Mouse (Mus musculus) forebrain, embryonic 10.5 days (tissue): ENCODE measurements around the gene Itpkb. TPM values are rescaled to one million over a fixed set of nuclear protein-coding genes. Genes with fewer than 3 reads are reported as not detected.

Source experiments
- DNase-seq: peaks from one replicate; pipeline ENCODE4 v3.0.0-alpha.2; 2017; ENCODE audit warnings: low spot score; ENCODE audit errors: extremely low spot score
- H3K27ac ChIP-seq: fragments of 300-500 bp; sonication (generic); 2 replicates; pipeline ENCODE4 v1.5.1; 2016; ENCODE audit warnings: mild to moderate bottlenecking
- H3K27me3 ChIP-seq: fragments of 300-500 bp; sonication (generic); 2 replicates; pipeline ENCODE4 v1.6.1; 2016; ENCODE audit warnings: mild to moderate bottlenecking; ENCODE audit not compliant: poor library complexity, severe bottlenecking
- H3K36me3 ChIP-seq: fragments of 300-500 bp; sonication (generic); replicated peaks from 2 replicates; pipeline ENCODE4 v1.6.1; 2016; ENCODE audit warnings: mild to moderate bottlenecking, moderate library complexity
- H3K4me1 ChIP-seq: fragments of 300-500 bp; sonication (generic); 2 replicates; pipeline ENCODE4 v1.6.1; 2016
- H3K4me3 ChIP-seq: fragments of 300-500 bp; sonication (generic); 2 replicates; pipeline ENCODE4 v1.5.1; 2016; ENCODE audit warnings: mild to moderate bottlenecking, moderate library complexity
- H3K9me3 ChIP-seq: fragments of 300-500 bp; sonication (generic); 2 replicates; pipeline ENCODE4 v1.6.1; 2016; ENCODE audit warnings: mild to moderate bottlenecking, moderate library complexity
- WGBS: fragments of 180-500 bp; shearing (Covaris S2); methylation state at CpG from one replicate; pipeline ENCODE4 v1.1.7; 2016; 5-methylcytosine and 5-hydroxymethylcytosine counted together
- polyA plus RNA-seq: library from polyadenylated mRNA; unstranded; fragments of >200 nt; fragmentation: Nextera tagmentation; extraction: Ambion mirVana; gene quantifications from 2 replicates; pipeline ENCODE4 v1.2.1, GENCODE M21; 2016

Gene Itpkb
- polyA plus RNA-seq, 1 experiment from 2014 or later: 2.5 TPM

DNA sequence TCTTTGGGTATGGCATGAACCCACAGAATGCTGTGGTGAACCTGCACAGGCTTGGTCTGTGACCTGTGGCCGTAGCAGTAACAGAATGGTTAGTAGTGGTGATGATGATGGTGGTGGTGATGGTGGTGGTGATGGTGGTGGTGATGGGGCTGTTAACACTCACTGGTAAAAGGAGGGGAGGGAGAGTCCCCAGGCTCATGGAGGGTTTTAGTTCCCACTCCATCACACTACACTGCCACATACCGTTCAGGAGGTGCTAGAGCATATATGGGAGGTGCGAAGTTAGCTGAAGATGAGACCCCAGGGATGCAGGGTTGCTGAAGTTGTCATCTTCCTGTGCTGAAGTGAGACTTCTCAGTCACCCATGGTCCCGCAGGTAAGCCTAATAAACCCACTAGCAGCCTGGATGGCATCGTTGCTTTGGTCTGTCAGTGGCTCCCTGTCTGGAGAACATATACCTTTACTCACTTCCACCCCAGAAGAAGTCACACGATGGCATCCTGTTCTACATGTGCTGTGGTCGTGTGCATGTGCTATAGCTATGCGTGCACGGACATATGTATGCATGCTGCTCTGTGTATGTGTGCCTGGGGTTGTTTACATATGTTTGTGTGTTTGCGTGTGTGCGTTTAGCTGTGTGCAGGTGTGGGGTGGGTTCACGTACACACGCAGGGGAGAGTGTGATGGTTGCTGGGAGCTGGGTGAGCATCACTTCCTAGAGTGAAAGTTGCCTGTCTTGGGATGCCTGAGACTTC is 24.9 kb downstream of the Itpkb start:
- DNase-seq: no peak
- no peaks in the 10 kb centered on the region for H3K9me3 ChIP-seq
- no peak overlapping the region for H3K4me3 ChIP-seq
- no peak overlapping the region for H3K27ac ChIP-seq
- no peaks in the 10 kb centered on the region for H3K27me3 ChIP-seq
- peaks cover 37% of the 10 kb centered on the region for H3K4me1 ChIP-seq
- WGBS: 92% methylated on average over 13 of the region's 13 CpGs
- H3K36me3 ChIP-seq: no peaks in the 10 kb centered on the region

DNA sequence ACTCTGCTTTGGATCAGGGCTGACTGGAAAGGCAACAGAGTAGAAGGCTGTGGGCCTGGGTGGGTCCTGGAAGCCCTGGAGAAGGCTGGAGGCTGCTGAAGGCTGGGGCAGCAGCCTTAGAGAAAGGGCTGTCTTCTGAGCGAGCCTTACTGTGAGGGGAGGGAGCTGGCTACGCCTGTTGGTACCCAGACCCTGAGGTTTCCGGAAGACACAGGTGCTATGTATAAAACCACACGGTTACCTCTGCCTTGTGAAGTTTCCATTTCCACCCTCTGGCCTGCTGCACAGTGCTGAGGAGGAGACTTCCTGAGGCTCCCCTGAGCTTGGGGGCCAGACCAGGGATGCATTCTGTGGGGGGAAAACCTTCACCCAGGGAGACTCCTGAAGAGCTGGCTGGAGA is 25.9 kb downstream of the Itpkb start:
- DNase-seq: no peak
- Histone ChIP-seq H3K4me3 (no peak overlapping the region), H3K36me3 (no peaks in the 10 kb centered on the region), H3K27ac (0 out of 2 replicates have a peak overlapping the region, but pooled peaks have one; percentile 16), H3K4me1 (peaks cover 30% of the 10 kb centered on the region), H3K27me3 (no peaks in the 10 kb centered on the region), H3K9me3 (no peaks in the 10 kb centered on the region)
- WGBS: 77% methylated on average over 4 of the region's 4 CpGs

GRCm38 (mm10) chr1:180356857-180357256 is 26.6 kb downstream of the Itpkb start:
- Histone ChIP-seq H3K36me3 (no peaks in the 10 kb centered on the region), H3K9me3 (no peaks in the 10 kb centered on the region)
- 77% methylated on average over 6 of the region's 6 CpGs for WGBS

DNA sequence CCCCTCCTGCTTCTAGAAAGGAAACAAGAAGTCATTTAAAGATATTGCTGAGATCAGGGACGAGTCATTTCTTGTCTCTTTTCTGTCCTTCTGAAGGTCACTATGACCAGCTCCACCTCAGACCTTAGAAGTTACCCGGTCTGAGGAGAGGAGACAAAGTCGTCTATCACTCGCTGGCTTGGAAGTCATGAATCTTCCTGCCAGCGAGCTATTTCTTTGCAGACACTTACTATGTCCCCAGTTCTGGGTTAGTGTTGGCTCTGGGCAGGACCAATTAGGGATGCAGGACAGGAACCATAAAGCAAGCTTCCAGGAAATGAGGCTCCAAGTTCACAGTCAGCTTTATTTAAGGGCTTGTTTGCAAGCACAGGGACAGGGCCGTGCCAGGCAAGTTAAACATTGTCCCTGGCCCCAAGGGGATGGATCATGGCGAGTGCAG is 27.6 kb downstream of the Itpkb start:
- Histone ChIP-seq H3K9me3 (no peaks in the 10 kb centered on the region), H3K4me3 (no peak overlapping the region), H3K4me1 (peaks cover 21% of the 10 kb centered on the region; the same call in 1 of the 2 replicates), H3K27me3 (no peaks in the 10 kb centered on the region), H3K27ac (no peak overlapping the region), H3K36me3 (no peaks in the 10 kb centered on the region)
- 83% methylated on average over 7 of the region's 7 CpGs for WGBS
- no peak for DNase-seq

More at GRCm38 (mm10) chr1:180356857-180357256, 26.6 kb downstream of the Itpkb start:
- Histone ChIP-seq H3K27ac (no peak overlapping the region), H3K27me3 (no peaks in the 10 kb centered on the region), H3K4me1 (peaks cover 23% of the 10 kb centered on the region), H3K4me3 (no peak overlapping the region)
- no peak for DNase-seq

DNA sequence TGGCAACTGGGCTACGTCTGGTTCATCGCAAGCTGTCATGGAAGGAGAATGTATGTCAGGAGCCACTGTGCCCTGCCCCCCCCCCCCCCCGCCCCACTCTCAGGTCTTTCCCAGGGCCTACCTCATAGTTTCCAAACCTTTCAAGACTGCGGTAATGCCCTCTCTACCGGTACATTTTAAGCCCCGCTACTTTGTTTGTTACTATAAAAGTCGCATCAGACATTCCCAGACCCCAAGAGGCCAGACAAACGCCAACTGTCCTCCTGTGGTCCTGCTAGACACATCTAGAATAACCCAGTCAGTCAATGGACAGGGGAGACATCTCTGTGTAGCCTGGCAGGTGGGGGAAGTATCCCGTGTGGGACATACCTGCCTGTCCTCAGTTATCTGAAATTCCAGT is 28.2 kb downstream of the Itpkb start:
- 92% methylated on average over 9 of the region's 9 CpGs for WGBS
- Histone ChIP-seq H3K27me3 (no peaks in the 10 kb centered on the region), H3K36me3 (no peaks in the 10 kb centered on the region), H3K4me3 (no peak overlapping the region), H3K27ac (no peak overlapping the region), H3K4me1 (peaks cover 21% of the 10 kb centered on the region; the same call in 1 of the 2 replicates), H3K9me3 (no peaks in the 10 kb centered on the region)
- DNase-seq: no peak

GRCm38 (mm10) chr1:180359311-180359710 is 29.0 kb downstream of the Itpkb start:
- no peaks in the 10 kb centered on the region for H3K36me3 ChIP-seq
- no peaks in the 10 kb centered on the region for H3K27me3 ChIP-seq
- H3K4me1 ChIP-seq: peaks cover 20% of the 10 kb centered on the region
- WGBS: 75% methylated on average over 5 of the region's 5 CpGs
- no peak overlapping the region for H3K4me3 ChIP-seq
- H3K9me3 ChIP-seq: no peaks in the 10 kb centered on the region
- no peak for DNase-seq
- H3K27ac ChIP-seq: no peak overlapping the region

DNA sequence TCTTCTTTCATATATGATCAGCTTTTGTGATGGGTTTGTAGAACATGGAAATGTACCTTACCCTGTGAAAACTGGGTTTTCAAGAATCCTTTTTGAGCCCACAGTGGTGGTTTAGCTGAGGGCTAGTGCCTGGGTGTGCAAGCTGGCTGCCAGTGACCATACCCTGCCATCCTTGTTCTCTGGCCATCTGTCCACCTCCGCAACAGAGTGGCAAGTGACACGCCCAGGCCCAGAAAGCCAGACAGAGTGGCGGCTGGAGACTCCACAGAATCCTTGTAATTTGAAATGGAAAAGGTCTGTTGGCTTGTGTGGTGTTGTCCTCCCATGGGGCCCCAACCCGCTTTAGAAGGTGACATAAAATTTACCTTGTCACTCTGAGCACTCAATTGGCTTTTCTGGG is 31.9 kb downstream of the Itpkb start:
- no peak for DNase-seq
- peaks cover 32% of the 10 kb centered on the region for H3K4me1 ChIP-seq
- H3K9me3 ChIP-seq: no peaks in the 10 kb centered on the region
- 0 out of 2 replicates have a peak, but pooled peaks cover 11% of the 10 kb centered on the region for H3K27me3 ChIP-seq
- H3K27ac ChIP-seq: no peak overlapping the region
- no peaks in the 10 kb centered on the region for H3K36me3 ChIP-seq
- WGBS: 87% methylated on average over 4 of the region's 4 CpGs
- H3K4me3 ChIP-seq: no peak overlapping the region

DNA sequence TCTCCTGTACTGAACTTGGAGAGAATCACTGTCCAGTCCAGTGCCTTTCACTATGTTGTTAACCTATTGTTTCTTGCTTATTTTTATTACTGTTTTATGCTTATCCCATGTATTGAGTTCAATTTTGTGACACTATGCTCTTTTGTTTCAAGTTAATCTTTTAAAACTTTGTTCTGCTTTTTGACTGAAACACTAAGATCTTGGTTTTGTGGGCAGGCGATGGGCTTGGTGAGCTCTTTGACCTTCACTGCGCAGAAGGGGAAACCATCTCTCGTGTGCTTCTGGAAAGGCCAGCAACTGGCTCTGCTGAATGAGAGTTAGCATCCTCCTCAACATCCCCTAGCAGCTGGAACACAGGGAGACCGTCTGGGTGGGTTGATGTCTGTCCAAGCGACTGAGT is 32.6 kb downstream of the Itpkb start:
- H3K4me1 ChIP-seq: peaks cover 32% of the 10 kb centered on the region
- H3K27ac ChIP-seq: no peak overlapping the region
- 81% methylated on average over 5 of the region's 5 CpGs for WGBS
- H3K9me3 ChIP-seq: no peaks in the 10 kb centered on the region
- H3K27me3 ChIP-seq: 0 out of 2 replicates have a peak, but pooled peaks cover 11% of the 10 kb centered on the region
- no peak for DNase-seq
- H3K36me3 ChIP-seq: no peaks in the 10 kb centered on the region
- no peak overlapping the region for H3K4me3 ChIP-seq

- Histone ChIP-seq H3K4me3 (no peak overlapping the region), H3K36me3 (no peaks in the 10 kb centered on the region), H3K27ac (no peak overlapping the region), H3K4me1 (peaks cover 36% of the 10 kb centered on the region), H3K27me3 (0 out of 2 replicates have a peak, but pooled peaks cover 11% of the 10 kb centered on the region), H3K9me3 (no peaks in the 10 kb centered on the region)
- no peak for DNase-seq
- 86% methylated on average over 3 of the region's 3 CpGs for WGBS
These were observed 33.0 kb downstream of the Itpkb start for GRCm38 (mm10) chr1:180363317-180363716.

GRCm38 (mm10) chr1:180364005-180364404 is 33.7 kb downstream of the Itpkb start:
- WGBS: 88% methylated on average over 17 of the region's 17 CpGs
- Histone ChIP-seq H3K4me1 (peaks cover 37% of the 10 kb centered on the region), H3K27me3 (0 out of 2 replicates have a peak, but pooled peaks cover 11% of the 10 kb centered on the region), H3K36me3 (no peaks in the 10 kb centered on the region), H3K9me3 (no peaks in the 10 kb centered on the region), H3K4me3 (no peak overlapping the region), H3K27ac (no peak overlapping the region)
- DNase-seq: no peak

DNA sequence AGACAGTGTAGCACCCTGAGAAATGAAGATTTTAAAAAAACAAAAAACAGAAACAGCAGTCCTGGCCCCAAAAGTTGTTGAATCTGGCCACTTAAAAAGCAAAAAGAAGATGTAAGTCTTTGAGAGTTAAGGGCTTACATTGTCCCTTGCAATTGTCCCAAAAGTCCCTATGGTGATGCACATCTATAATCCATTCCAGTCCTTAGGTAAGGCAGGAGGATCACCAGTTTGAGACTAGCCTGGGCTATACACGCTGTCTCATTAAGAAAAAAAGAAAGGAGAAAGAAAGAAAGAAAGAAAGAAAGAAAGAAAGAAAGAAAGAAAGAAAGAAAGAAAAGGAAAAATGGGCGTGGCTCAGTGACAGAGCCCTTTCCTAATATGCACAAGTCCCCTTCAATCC is 34.4 kb downstream of the Itpkb start:
- DNase-seq: no peak
- Histone ChIP-seq H3K36me3 (no peaks in the 10 kb centered on the region), H3K4me1 (peaks cover 34% of the 10 kb centered on the region), H3K9me3 (no peaks in the 10 kb centered on the region), H3K27ac (peak overlapping the region; percentile 89), H3K4me3 (peak overlapping the region; percentile 56), H3K27me3 (0 out of 2 replicates have a peak, but pooled peaks cover 11% of the 10 kb centered on the region)
- 26% methylated on average over 2 of the region's 2 CpGs for WGBS

GRCm38 (mm10) chr1:180365180-180365810 is 35.0 kb downstream of the Itpkb start:
- DNase-seq: peak; percentile 96
- 3% methylated on average over 29 of the region's 29 CpGs for WGBS
- 0 out of 2 replicates have a peak, but pooled peaks cover 11% of the 10 kb centered on the region for H3K27me3 ChIP-seq
- H3K4me1 ChIP-seq: peaks cover 34% of the 10 kb centered on the region
- H3K36me3 ChIP-seq: no peaks in the 10 kb centered on the region
- no peaks in the 10 kb centered on the region for H3K9me3 ChIP-seq
- peak overlapping the region; percentile 56 for H3K4me3 ChIP-seq
- H3K27ac ChIP-seq: peak overlapping the region; percentile 89
